Mouse (Mus musculus): Measurements from ENCODE around the gene Dnajc17. TPM values are rescaled to one million over a fixed set of nuclear protein-coding genes. Genes with fewer than 3 reads are reported as not detected.

Dnajc17 gene
- polyA plus RNA-seq, 1 experiment from 2014 or later: 18.6 TPM

DNA sequence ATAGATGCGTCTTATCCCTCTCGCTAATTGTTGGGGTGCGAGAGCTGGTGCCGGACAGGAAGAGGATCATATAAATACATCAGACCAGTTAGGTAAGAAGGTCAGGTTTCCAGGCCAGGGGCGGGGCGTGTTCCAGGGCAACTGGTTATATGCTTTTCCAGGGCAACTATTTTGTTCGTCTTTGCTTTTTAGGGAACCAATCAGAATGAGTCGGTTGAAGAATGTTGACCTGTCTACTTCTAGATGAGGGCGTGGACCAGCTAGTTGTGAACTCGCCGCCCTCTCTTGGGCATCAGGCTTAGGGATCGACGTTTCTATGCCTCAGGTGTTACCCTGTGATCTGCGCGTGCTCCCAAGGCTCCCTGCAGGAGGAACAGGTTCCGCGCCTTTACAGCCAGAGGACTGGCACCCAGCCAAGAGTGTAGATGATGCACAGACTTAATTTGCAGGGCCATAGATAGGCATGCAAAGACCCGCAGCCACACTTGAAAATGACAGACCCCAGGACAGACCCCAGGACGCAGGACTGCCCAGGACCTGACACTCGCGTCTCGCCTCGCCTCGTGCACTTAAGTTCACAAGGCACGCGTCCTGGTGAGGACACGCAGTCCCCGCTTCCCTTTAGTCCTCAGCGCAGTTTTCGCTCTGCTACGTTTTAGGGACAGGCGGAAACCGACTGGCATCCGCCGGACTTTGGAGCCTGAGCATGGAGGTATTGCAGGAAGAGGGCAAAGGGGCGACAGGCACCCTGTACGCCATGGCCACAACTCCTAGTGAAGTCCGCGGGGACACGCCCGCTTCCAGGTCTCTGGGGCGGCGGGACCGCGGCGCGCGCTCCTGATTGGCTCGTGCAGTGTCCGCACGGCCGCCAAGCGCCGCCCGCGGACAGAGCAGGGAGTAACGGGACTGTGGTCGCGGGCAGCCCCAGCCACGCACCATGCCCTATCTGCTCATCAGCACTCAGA is 41.4 kb downstream of the Dnajc17 start, which contains the start of gene Gchfr:
Gene Gchfr (plus strand): TSS at position 873 of the 965 bp plus-strand sequence.
- POLR2A ChIA-PET: no interaction called here
- DNase-seq (ENCODE audit: low read depth, low spot score) (no peak), ATAC-seq (peak; percentile 64)
- CTCF ChIA-PET: interaction anchor here (0.8 to 1.8 kb wide), 4 partner anchors 10 to 22 kb away, joined by 3 to 6 read pairs (median 4); no protein-coding TSS in a partner anchor
- no peak for TF ChIP-seq CTCF (IDR thresholded peaks at IDR 0.05)
- in situ Hi-C loops (cut with MboI; ENCODE audit: low pct_unique_long_range_greater_than_20kb): no loop called here
- H3K27me3 ChIP-seq: no peaks in the 10 kb centered on the region

DNA sequence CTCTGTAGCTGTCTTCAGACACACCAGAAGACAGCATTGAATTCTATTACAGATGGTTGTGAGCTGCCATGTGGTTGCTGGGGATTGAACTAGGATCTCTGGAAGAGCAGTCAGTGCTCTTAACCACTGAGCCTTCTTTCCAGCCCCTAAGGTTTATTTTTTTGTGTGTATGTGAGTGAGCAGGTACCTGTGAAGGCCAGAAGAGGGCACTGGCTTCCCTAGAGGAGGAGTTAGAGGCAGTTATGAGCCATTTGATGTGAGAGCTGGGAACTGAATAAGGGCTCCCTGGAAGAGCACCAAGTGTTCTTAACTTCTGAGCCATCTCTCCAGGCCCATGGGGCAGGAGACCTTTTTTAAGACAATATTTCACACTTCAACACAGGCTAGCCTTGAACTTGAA is 43.2 kb downstream of the Dnajc17 start:
- ATAC-seq (no peak), DNase-seq (ENCODE audit: low read depth, low spot score) (no peak)
- ChIA-PET POLR2A (no interaction called here), CTCF (interaction anchor here (1.2 to 2.2 kb wide), 5 partner anchors 9 to 80 kb away, joined by 3 to 11 read pairs (median 3); partner anchors contain the start of gene Gm14137)
- no peak for TF ChIP-seq CTCF (IDR thresholded peaks at IDR 0.05)
- in situ Hi-C loops (cut with MboI; ENCODE audit: low pct_unique_long_range_greater_than_20kb): no loop called here
- H3K27me3 ChIP-seq: no peaks in the 10 kb centered on the region

DNA sequence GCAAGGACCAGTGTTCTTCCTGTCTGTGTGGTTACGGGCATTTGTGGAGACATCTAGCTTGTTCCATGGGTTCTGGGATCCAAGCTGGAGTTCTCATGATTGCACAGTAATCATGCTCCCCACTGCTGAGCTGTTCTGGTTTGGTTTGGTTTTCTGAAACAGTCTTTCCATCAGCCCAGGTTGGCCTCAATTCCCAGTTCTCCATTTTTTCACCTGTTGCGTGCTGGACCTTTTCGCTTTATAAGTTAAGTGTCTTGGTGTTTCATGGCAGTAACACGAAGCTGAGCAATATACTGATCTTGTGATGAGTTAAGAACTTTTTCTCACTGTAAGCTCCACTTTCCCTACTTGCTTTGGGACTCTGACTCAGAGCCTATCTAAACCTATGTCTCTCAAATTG is 44.6 kb downstream of the Dnajc17 start:
- ATAC-seq (no peak), DNase-seq (ENCODE audit: low read depth, low spot score) (no peak)
- no peak for TF ChIP-seq CTCF (IDR thresholded peaks at IDR 0.05)
- no peaks in the 10 kb centered on the region for H3K27me3 ChIP-seq
- in situ Hi-C loops (cut with MboI; ENCODE audit: low pct_unique_long_range_greater_than_20kb): no loop called here
- CTCF ChIA-PET: interaction anchor here (1.4 to 2.2 kb wide), 2 partner anchors 23 to 25 kb away, joined by 3 to 11 read pairs; no protein-coding TSS in a partner anchor
- POLR2A ChIA-PET: interaction anchor here (0.6 to 1.2 kb wide), 2 partner anchors 10 to 26 kb away, joined by 3 to 5 read pairs; partner anchors contain the start of gene Gm14137

DNA sequence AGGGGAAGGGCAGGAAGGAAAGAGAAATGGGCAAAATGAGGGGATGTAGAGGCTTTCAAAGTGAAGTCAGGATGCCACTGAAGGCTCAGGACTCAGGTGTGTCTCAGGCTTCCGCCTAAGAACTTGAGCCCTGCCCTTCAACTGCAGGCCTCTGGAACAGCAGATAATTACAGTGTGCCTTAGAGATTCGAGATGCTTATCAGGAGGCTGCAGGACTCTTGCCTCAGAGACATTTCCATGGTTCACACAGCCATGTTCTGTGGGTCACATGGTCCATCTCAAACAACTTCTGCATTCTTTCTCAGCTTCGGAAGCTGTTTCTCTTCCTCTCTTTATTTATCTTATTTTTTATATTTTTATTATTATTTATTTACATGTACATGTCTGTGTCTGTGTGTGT is 45.5 kb downstream of the Dnajc17 start:
- no peak for DNase-seq (ENCODE audit: low read depth, low spot score)
- in situ Hi-C loops (cut with MboI; ENCODE audit: low pct_unique_long_range_greater_than_20kb): no loop called here
- ChIA-PET CTCF (interaction anchor here (1.1 to 1.4 kb wide), 2 partner anchors 9 to 22 kb away, joined by 3 read pairs; no protein-coding TSS in a partner anchor), POLR2A (no interaction called here)
- ATAC-seq: no peak
- no peaks in the 10 kb centered on the region for H3K27me3 ChIP-seq
- TF ChIP-seq CTCF (IDR thresholded peaks at IDR 0.05): no peak

DNA sequence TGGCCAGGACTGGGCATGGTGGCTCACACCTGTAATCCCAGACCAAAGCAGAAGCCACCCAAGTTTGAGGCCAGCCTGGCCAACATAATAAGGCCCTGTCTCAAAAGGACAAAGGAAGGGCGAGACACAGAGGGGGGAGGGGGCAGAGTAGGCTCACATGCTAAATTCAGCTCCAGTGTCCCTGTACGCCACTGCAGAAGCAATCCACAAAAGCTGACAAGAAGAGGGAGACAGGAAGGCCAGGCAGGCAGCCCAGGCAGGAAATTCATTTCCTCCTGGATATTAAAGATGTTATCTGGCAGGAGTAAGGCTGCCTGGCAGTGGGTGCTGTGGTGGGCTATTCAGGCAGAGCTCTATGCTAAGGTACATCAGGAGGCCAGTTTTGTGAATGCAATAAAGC is 47.3 kb downstream of the Dnajc17 start:
- POLR2A ChIA-PET: no interaction called here
- CTCF ChIA-PET: interaction anchor here (0.7 to 1.6 kb wide), 3 partner anchors 11 to 28 kb away, joined by 3 read pairs; no protein-coding TSS in a partner anchor
- no peak for TF ChIP-seq CTCF (IDR thresholded peaks at IDR 0.05)
- H3K27me3 ChIP-seq: no peaks in the 10 kb centered on the region
- DNase-seq (ENCODE audit: low read depth, low spot score): no peak
- in situ Hi-C loops (cut with MboI; ENCODE audit: low pct_unique_long_range_greater_than_20kb): no loop called here
- no peak for ATAC-seq

DNA sequence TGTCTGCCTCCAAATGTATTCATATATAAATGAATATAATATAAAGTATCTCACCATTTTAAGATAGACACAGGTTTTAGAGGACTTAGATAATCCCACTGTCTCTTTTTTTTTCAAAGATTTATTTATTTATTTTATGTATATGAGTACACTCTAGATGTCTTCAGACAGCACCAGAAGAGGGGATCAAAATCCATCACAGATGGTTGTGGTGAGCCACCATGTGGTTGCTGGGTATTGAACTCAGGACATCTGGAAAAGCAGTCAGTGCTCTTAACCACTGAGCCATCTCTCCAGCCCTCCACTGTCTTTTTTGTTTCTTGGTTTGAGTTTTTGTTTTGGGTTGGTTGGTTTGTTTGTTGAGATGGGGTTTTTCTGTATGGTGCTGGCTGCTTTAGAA is 50.8 kb downstream of the Dnajc17 start:
- ChIA-PET CTCF (no interaction called here), POLR2A (interaction anchor here (0.6 to 0.7 kb wide), 2 partner anchors 26 to 169 kb away, joined by 3 read pairs; no protein-coding TSS in a partner anchor)
- no peaks in the 10 kb centered on the region for H3K27me3 ChIP-seq
- ATAC-seq: no peak
- in situ Hi-C loops (cut with MboI; ENCODE audit: low pct_unique_long_range_greater_than_20kb): no loop called here
- TF ChIP-seq CTCF (IDR thresholded peaks at IDR 0.05): no peak
- DNase-seq (ENCODE audit: low read depth, low spot score): no peak

DNA sequence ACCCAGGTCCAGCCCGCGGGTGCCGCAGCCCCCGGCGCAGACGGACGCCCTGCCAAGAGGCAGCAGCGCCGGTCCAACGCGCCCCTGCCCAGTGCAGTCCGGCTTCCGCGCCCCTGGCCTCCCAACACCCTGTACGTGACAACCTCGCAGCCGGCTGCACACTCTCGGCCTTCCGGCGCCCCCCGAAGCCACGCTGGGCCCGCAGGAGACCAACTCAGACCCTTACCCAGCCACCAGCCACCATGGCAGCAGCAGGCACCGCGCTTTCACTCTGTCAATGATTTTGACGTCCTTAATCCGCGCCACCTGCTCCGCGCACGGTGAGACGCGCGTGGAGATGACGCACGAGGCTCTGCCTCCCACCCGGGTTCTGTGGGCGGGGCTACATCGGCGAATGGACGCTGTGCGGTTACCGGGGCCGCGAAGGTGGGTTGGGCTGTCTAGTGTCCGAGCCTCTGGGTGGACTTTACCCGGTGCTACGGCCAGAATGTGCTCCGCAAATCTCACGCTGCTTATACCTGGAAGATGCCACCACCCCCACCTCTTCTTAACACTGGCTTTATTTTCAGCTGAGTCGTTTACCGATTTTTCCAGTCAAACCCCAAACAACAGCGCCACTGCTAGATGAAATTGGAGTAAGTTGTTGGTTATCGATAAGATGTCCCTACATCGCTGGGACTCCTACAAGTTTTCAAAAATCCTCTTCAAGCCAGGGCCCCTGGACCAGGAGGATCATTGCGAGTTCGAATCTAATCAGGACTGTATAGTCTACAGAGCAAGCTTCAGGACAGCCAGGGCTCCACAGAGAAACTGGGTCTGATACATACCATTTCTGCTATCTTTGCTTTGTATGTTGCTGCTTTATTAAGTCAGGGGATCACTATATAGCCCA is 51.7 kb downstream of the Dnajc17 start, which contains the start of gene Rmdn3:
Gene Rmdn3 (minus strand): TSS at position 354 of the 892 bp plus-strand sequence.
- no peaks in the 10 kb centered on the region for H3K27me3 ChIP-seq
- CTCF ChIA-PET: no interaction called here
- in situ Hi-C loops (cut with MboI; ENCODE audit: low pct_unique_long_range_greater_than_20kb): no loop called here
- DNase-seq (ENCODE audit: low read depth, low spot score): no peak
- peak; percentile 72 for ATAC-seq
- TF ChIP-seq CTCF (IDR thresholded peaks at IDR 0.05): no peak
- POLR2A ChIA-PET: interaction anchor here (0.6 to 0.8 kb wide), 4 partner anchors 16 to 170 kb away, joined by 3 read pairs; no protein-coding TSS in a partner anchor

DNA sequence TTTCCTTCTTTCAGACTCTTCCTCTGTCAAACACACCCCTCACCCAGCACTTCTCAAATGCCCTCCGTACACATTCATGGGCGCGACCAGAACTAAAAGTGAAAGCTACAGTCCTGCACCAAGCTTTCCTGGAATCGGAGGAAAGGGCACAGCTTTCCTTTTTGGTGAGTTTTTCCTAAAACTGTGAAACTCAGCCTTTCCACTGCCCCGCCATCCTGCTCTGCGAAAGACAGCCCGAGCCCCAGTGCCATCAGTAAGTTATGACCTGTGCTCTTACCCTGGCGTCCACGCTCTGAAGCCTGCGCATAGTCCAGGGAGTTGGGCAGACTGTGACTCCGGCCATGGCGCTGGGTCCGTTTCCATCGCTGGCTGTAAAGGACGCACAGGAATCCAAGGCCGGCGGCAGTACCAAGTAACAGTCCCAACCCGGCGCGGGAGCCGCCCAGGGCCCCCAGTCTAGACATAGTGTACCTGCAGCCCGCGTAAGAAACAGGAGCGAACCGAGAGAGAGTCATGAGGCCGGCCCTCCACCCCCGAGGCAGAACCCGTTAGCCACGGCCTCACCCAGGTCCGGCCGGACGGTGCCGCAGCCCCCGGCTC is 52.4 kb downstream of the Dnajc17 start:
- ATAC-seq: no peak
- in situ Hi-C loops (cut with MboI; ENCODE audit: low pct_unique_long_range_greater_than_20kb): no loop called here
- ChIA-PET CTCF (interaction anchor here (2.5 kb wide), 1 partner anchor 33 kb away, joined by 11 read pairs; no protein-coding TSS in a partner anchor), POLR2A (no interaction called here)
- no peak for DNase-seq (ENCODE audit: low read depth, low spot score)
- TF ChIP-seq CTCF (IDR thresholded peaks at IDR 0.05): no peak
- H3K27me3 ChIP-seq: no peaks in the 10 kb centered on the region

DNA sequence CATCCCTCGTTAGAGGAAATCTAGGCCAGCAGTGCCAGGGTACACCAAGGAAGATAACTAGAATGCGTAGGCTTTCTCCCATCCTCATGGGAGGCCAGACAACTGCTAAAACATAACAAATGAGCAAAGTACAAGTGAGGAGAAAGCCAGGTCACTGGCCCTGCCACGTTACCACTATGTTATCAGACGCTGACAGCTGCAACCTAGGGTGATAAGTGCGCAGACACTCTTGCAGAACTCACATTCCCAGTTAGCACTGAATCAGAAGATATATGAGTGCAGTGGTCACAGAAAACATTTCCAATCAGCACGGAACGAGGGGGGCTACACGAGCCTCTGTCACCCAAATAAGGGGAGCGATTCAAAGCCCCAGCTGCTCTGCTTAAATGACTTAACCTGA is 53.2 kb downstream of the Dnajc17 start:
- in situ Hi-C loops (cut with MboI; ENCODE audit: low pct_unique_long_range_greater_than_20kb): no loop called here
- no peak for TF ChIP-seq CTCF (IDR thresholded peaks at IDR 0.05)
- DNase-seq (ENCODE audit: low read depth, low spot score) (no peak), ATAC-seq (no peak)
- POLR2A ChIA-PET: no interaction called here
- CTCF ChIA-PET: interaction anchor here (1.3 to 2.5 kb wide), 3 partner anchors 31 to 41 kb away, joined by 3 to 11 read pairs (median 4); no protein-coding TSS in a partner anchor
- no peaks in the 10 kb centered on the region for H3K27me3 ChIP-seq
